Mouse (Mus musculus) hindbrain, embryonic 14.5 days (tissue): ENCODE data around the gene Itsn1. TPM values are rescaled to one million over a fixed set of nuclear protein-coding genes. Genes with fewer than 3 reads are reported as not detected.
A peak's percentile ranks its signal among the peaks of the same experiment; 100 is the strongest.

Experiments
- ATAC-seq: fragments of 200-750 bp; cut with Nextera tagmentation; 2 replicates; pipeline ENCODE4 v1.8.0; 2017; ENCODE audit warnings: moderate number of reproducible peaks, mild to moderate bottlenecking, moderate TSS enrichment, moderate library complexity; ENCODE audit not compliant: low FRiP score
- DNase-seq: peaks from one replicate; pipeline ENCODE4 v3.0.0-alpha.2; 2015; ENCODE audit warnings: low spot score
- H3K27ac ChIP-seq: fragments of 300-500 bp; sonication (generic); 2 replicates; pipeline ENCODE4 v1.5.1; 2014; ENCODE audit warnings: mild to moderate bottlenecking, moderate library complexity
- H3K27me3 ChIP-seq: fragments of 300-500 bp; sonication (generic); 2 replicates; pipeline ENCODE4 v1.6.1; 2014; ENCODE audit warnings: mild to moderate bottlenecking, low read length, mixed read lengths; ENCODE audit not compliant: control insufficient read depth, insufficient read depth
- H3K36me3 ChIP-seq: fragments of 300-500 bp; sonication (generic); replicated peaks from 2 replicates; pipeline ENCODE4 v1.6.1; 2014; ENCODE audit not compliant: control insufficient read depth, insufficient read depth
- H3K4me1 ChIP-seq: fragments of 300-500 bp; sonication (generic); replicated peaks from 2 replicates; pipeline ENCODE4 v1.6.1; 2014; ENCODE audit warnings: antibody characterized with exemption, low read length, mixed read lengths; ENCODE audit not compliant: control insufficient read depth, insufficient read depth
- H3K4me2 ChIP-seq: fragments of 300-500 bp; sonication (generic); replicated peaks from 2 replicates; pipeline ENCODE4 v1.6.1; 2014; ENCODE audit warnings: mild to moderate bottlenecking, moderate library complexity
- H3K4me3 ChIP-seq: fragments of 300-500 bp; sonication (generic); replicated peaks from 2 replicates; pipeline ENCODE4 v1.5.1; 2014; ENCODE audit warnings: mild to moderate bottlenecking, low read length
- H3K9ac ChIP-seq: fragments of 300-500 bp; sonication (generic); 2 replicates; pipeline ENCODE4 v1.6.1; 2014
- H3K9me3 ChIP-seq: fragments of 300-500 bp; sonication (generic); 2 replicates; pipeline ENCODE4 v1.6.1; 2016; ENCODE audit warnings: low read length; ENCODE audit not compliant: control insufficient read depth
- WGBS: fragments of 180-500 bp; shearing (Covaris S2); extraction: QIAGEN DNeasy Blood & Tissue Kit; methylation state at CpG from one replicate; pipeline ENCODE4 v1.1.7; 2014; 5-methylcytosine and 5-hydroxymethylcytosine counted together
- polyA plus RNA-seq: library from polyadenylated mRNA; unstranded; fragments of >200 nt; fragmentation: Nextera tagmentation; extraction: Ambion mirVana; gene quantifications from 2 replicates; pipeline ENCODE4 v1.2.1, GENCODE M21; 2014

The Itsn1 gene
- polyA plus RNA-seq, 1 experiment from 2014 or later, result 61.8 TPM

- Histone ChIP-seq H3K9ac (no peak overlapping the region), H3K4me2 (no peak overlapping the region), H3K27ac (no peak overlapping the region), H3K4me3 (no peak overlapping the region), H3K27me3 (no peaks in the 10 kb centered on the region), H3K4me1 (no peaks in the 10 kb centered on the region), H3K9me3 (no peaks in the 10 kb centered on the region), H3K36me3 (no peaks in the 10 kb centered on the region)
- DNase-seq (peak; percentile 97), ATAC-seq (peak; percentile 42; the same call in 1 of the 2 replicates)
- 48% methylated on average over 10 of the region's 10 CpGs for WGBS
Measured at GRCm38 (mm10) chr16:91936340-91937030, 207.4 kb downstream of the Itsn1 start.

GRCm38 (mm10) chr16:91937281-91937680 lies 208.2 kb downstream of the Itsn1 start:
- Histone ChIP-seq H3K4me2 (no peak overlapping the region), H3K27me3 (no peaks in the 10 kb centered on the region), H3K9ac (no peak overlapping the region), H3K27ac (no peak overlapping the region), H3K9me3 (no peaks in the 10 kb centered on the region), H3K4me1 (no peaks in the 10 kb centered on the region), H3K36me3 (no peaks in the 10 kb centered on the region), H3K4me3 (no peak overlapping the region)
- DNase-seq, result no peak
- no peak for ATAC-seq
- WGBS, result 93% methylated on average over 11 of the region's 11 CpGs

- Histone ChIP-seq H3K9me3 (no peaks in the 10 kb centered on the region), H3K4me2 (no peak overlapping the region), H3K27ac (no peak overlapping the region), H3K9ac (no peak overlapping the region), H3K4me1 (no peaks in the 10 kb centered on the region), H3K27me3 (no peaks in the 10 kb centered on the region), H3K36me3 (no peaks in the 10 kb centered on the region), H3K4me3 (no peak overlapping the region)
- DNase-seq (no peak), ATAC-seq (no peak)
- WGBS, result 74% methylated on average over 5 of the region's 5 CpGs
Measured at GRCm38 (mm10) chr16:91938141-91938540, 209.1 kb downstream of the Itsn1 start.

- Histone ChIP-seq H3K4me1 (no peaks in the 10 kb centered on the region), H3K36me3 (no peaks in the 10 kb centered on the region), H3K9me3 (no peaks in the 10 kb centered on the region), H3K27ac (no peak overlapping the region), H3K4me2 (no peak overlapping the region), H3K4me3 (no peak overlapping the region), H3K9ac (no peak overlapping the region), H3K27me3 (no peaks in the 10 kb centered on the region)
- ATAC-seq (no peak), DNase-seq (no peak)
- WGBS, result 84% methylated on average over 6 of the region's 6 CpGs
Measured at GRCm38 (mm10) chr16:91940726-91941125, 211.6 kb downstream of the Itsn1 start.

GRCm38 (mm10) chr16:91942201-91942600 lies 213.1 kb downstream of the Itsn1 start:
- 90% methylated on average over 14 of the region's 14 CpGs for WGBS
- Histone ChIP-seq H3K4me1 (no peaks in the 10 kb centered on the region), H3K27ac (no peak overlapping the region), H3K9me3 (no peaks in the 10 kb centered on the region), H3K27me3 (no peaks in the 10 kb centered on the region), H3K4me3 (no peak overlapping the region), H3K4me2 (no peak overlapping the region), H3K9ac (no peak overlapping the region), H3K36me3 (no peaks in the 10 kb centered on the region)
- ATAC-seq, result no peak
- DNase-seq, result no peak

- no peak overlapping the region for H3K27ac ChIP-seq
- H3K9ac ChIP-seq, result no peak overlapping the region
- ATAC-seq (no peak), DNase-seq (no peak)
- H3K9me3 ChIP-seq, result no peaks in the 10 kb centered on the region
- H3K4me3 ChIP-seq, result no peak overlapping the region
- 91% methylated on average over 10 of the region's 10 CpGs for WGBS
- H3K36me3 ChIP-seq, result no peaks in the 10 kb centered on the region
- no peak overlapping the region for H3K4me2 ChIP-seq
- no peaks in the 10 kb centered on the region for H3K4me1 ChIP-seq
- H3K27me3 ChIP-seq, result no peaks in the 10 kb centered on the region
Measured at GRCm38 (mm10) chr16:91946261-91946660, 217.2 kb downstream of the Itsn1 start.

- DNase-seq (no peak), ATAC-seq (no peak)
- Histone ChIP-seq H3K4me1 (no peaks in the 10 kb centered on the region), H3K36me3 (no peaks in the 10 kb centered on the region), H3K9ac (no peak overlapping the region), H3K4me3 (no peak overlapping the region), H3K27me3 (no peaks in the 10 kb centered on the region), H3K27ac (no peak overlapping the region), H3K4me2 (no peak overlapping the region), H3K9me3 (no peaks in the 10 kb centered on the region)
- 55% methylated on average over 11 of the region's 11 CpGs for WGBS
Measured at GRCm38 (mm10) chr16:91947093-91947492, 218.0 kb downstream of the Itsn1 start.

- H3K36me3 ChIP-seq, result no peaks in the 10 kb centered on the region
- H3K4me2 ChIP-seq, result no peak overlapping the region
- no peak overlapping the region for H3K27ac ChIP-seq
- no peak overlapping the region for H3K9ac ChIP-seq
- no peaks in the 10 kb centered on the region for H3K27me3 ChIP-seq
- H3K4me3 ChIP-seq, result no peak overlapping the region
- 94% methylated on average over 4 of the region's 4 CpGs for WGBS
- H3K9me3 ChIP-seq, result no peaks in the 10 kb centered on the region
- no peak for DNase-seq
- ATAC-seq, result no peak
- H3K4me1 ChIP-seq, result no peaks in the 10 kb centered on the region
Measured at GRCm38 (mm10) chr16:91953967-91954366, 224.9 kb downstream of the Itsn1 start.

- Histone ChIP-seq H3K27me3 (no peaks in the 10 kb centered on the region), H3K4me3 (no peak overlapping the region), H3K4me1 (no peaks in the 10 kb centered on the region), H3K4me2 (no peak overlapping the region), H3K9ac (no peak overlapping the region), H3K27ac (no peak overlapping the region), H3K36me3 (no peaks in the 10 kb centered on the region), H3K9me3 (no peaks in the 10 kb centered on the region)
- WGBS, result 86% methylated on average over 8 of the region's 8 CpGs
- no peak for ATAC-seq
- DNase-seq, result no peak
Measured at GRCm38 (mm10) chr16:91954766-91955165, 225.7 kb downstream of the Itsn1 start.
